Mouse (Mus musculus) hindbrain, embryonic 16.5 days (tissue): Measurements from ENCODE around the gene Arl3. TPM values are rescaled to one million over a fixed set of nuclear protein-coding genes. Genes with fewer than 3 reads are reported as not detected.

ENCODE experiments used
- ATAC-seq: fragments of 200-750 bp; cut with Nextera tagmentation; 2 replicates; pipeline ENCODE4 v1.8.0; 2017; ENCODE audit warnings: moderate TSS enrichment, moderate library complexity
- H3K27ac ChIP-seq: fragments of 300-500 bp; sonication (generic); 2 replicates; pipeline ENCODE4 v1.5.1; 2014; ENCODE audit warnings: low read depth, mild to moderate bottlenecking, control low read depth, low read length, moderate library complexity
- H3K27me3 ChIP-seq: fragments of 300-500 bp; sonication (generic); replicated peaks from 2 replicates; pipeline ENCODE4 v1.6.1; 2014; ENCODE audit warnings: low read length; ENCODE audit not compliant: control insufficient read depth, insufficient read depth
- H3K36me3 ChIP-seq: fragments of 300-500 bp; sonication (generic); 2 replicates; pipeline ENCODE4 v1.6.1; 2014; ENCODE audit warnings: mild to moderate bottlenecking, low read length, moderate library complexity, mixed read lengths; ENCODE audit not compliant: control insufficient read depth, insufficient read depth
- H3K4me1 ChIP-seq: fragments of 300-500 bp; sonication (generic); 2 replicates; pipeline ENCODE4 v1.6.1; 2014; ENCODE audit warnings: low read depth, low read length; ENCODE audit not compliant: control insufficient read depth, insufficient read depth
- H3K4me2 ChIP-seq: fragments of 300-500 bp; sonication (generic); 2 replicates; pipeline ENCODE4 v1.6.1; 2014; ENCODE audit warnings: mild to moderate bottlenecking, low read length, control low read depth, moderate library complexity
- H3K4me3 ChIP-seq: fragments of 300-500 bp; sonication (generic); 2 replicates; pipeline ENCODE4 v1.5.1; 2014; ENCODE audit warnings: mild to moderate bottlenecking, low read length, control low read depth, moderate library complexity
- H3K9ac ChIP-seq: fragments of 300-500 bp; sonication (generic); 2 replicates; pipeline ENCODE4 v1.6.1; 2014; ENCODE audit warnings: low read depth, mild to moderate bottlenecking, control low read depth, low read length, moderate library complexity
- H3K9me3 ChIP-seq: fragments of 300-500 bp; sonication (generic); 2 replicates; pipeline ENCODE4 v1.6.1; 2014; ENCODE audit warnings: mild to moderate bottlenecking, low read length, moderate library complexity; ENCODE audit not compliant: control insufficient read depth
- WGBS: fragments of 180-500 bp; shearing (Covaris S2); extraction: QIAGEN DNeasy Blood & Tissue Kit; methylation state at CpG from one replicate; pipeline ENCODE4 v1.1.7; 2014; 5-methylcytosine and 5-hydroxymethylcytosine counted together
- polyA plus RNA-seq: library from polyadenylated mRNA; unstranded; fragments of >200 nt; fragmentation: Nextera tagmentation; extraction: Ambion mirVana; gene quantifications from 2 replicates; pipeline ENCODE4 v1.2.1, GENCODE M21; 2015

Arl3 gene
- polyA plus RNA-seq, 1 experiment from 2014 or later, result 247 TPM

DNA sequence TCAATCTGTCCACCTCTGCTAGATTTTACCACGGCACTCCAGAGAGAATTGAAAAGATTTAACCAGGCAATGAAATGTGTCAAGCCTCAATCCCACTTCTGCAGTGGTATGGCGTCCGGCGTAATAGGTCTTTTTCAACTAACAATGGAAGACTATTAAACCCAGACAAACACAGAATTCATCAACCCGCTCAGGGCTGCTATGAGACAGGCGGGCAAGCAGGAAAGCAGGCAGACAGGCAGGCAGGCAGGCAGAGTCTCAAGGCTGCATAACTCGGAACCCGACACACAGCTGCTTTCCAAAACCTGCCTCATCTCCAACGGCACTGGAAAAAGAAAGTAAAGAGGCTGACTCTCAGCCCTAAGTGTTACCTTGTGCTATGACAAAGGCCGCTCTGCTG is 24.9 kb downstream of the Arl3 start:
- H3K27me3 ChIP-seq, result no peaks in the 10 kb centered on the region
- peak overlapping the region; percentile 54 for H3K27ac ChIP-seq
- H3K4me3 ChIP-seq, result no peak overlapping the region
- peaks cover 22% of the 10 kb centered on the region for H3K36me3 ChIP-seq
- no peak overlapping the region for H3K4me2 ChIP-seq
- peaks cover under 1% of the 10 kb centered on the region; the same call in 1 of the 2 replicates for H3K4me1 ChIP-seq
- WGBS, result 47% methylated on average over 10 of the region's 10 CpGs
- no peak overlapping the region for H3K9ac ChIP-seq
- ATAC-seq, result no peak; the same call in 1 of the 2 replicates
- H3K9me3 ChIP-seq, result no peaks in the 10 kb centered on the region

DNA sequence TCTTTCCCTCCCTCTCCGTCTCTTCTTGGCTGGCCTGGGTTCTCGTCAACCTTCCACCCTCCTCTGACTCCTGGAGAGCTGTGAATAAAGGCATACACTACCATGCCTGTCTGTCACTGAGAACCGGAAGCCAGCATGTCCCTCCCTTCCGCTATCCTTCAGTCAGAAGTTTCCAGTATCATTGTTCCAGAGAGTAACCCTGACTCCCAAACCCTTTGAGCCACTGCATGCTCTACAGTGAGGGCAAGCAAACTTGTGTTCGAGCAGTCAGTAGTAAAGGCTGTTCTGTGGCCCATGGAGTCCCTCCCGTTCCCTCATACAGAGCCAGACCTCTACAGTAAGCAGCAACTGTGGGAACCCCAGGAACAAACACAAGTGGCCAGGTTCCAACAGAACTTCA is 25.4 kb downstream of the Arl3 start:
- Histone ChIP-seq H3K36me3 (peaks cover 27% of the 10 kb centered on the region), H3K27ac (peak overlapping the region; percentile 54), H3K4me1 (no peaks in the 10 kb centered on the region), H3K9me3 (no peaks in the 10 kb centered on the region), H3K4me2 (no peak overlapping the region), H3K4me3 (no peak overlapping the region), H3K9ac (no peak overlapping the region), H3K27me3 (no peaks in the 10 kb centered on the region)
- ATAC-seq, result no peak
- 63% methylated on average over 6 of the region's 6 CpGs for WGBS

DNA sequence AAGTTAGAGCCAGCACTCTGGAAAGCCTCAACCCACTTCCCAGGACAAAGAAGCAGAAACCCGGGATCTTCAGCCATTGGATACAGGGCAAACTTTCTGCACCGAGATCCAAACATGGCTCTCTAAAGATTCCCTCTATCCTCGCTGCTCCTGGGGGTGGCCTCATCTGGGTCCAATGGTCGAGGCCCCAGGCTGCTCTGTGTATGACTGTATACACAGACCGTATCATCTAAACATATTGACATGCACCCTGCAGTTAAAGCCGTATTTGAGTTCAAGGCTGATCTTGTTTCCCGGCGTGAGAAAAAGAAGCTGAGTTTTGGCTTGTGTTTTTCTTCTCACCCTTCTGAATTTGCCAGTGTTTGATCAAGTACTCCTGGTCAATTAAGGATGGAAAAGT is 30.2 kb downstream of the Arl3 start:
- H3K9me3 ChIP-seq, result no peaks in the 10 kb centered on the region
- H3K27me3 ChIP-seq, result no peaks in the 10 kb centered on the region
- H3K4me1 ChIP-seq, result no peaks in the 10 kb centered on the region
- peaks cover 25% of the 10 kb centered on the region for H3K36me3 ChIP-seq
- no peak overlapping the region for H3K4me2 ChIP-seq
- 77% methylated on average over 8 of the region's 8 CpGs for WGBS
- no peak overlapping the region for H3K27ac ChIP-seq
- no peak for ATAC-seq
- no peak overlapping the region for H3K4me3 ChIP-seq
- H3K9ac ChIP-seq, result no peak overlapping the region

DNA sequence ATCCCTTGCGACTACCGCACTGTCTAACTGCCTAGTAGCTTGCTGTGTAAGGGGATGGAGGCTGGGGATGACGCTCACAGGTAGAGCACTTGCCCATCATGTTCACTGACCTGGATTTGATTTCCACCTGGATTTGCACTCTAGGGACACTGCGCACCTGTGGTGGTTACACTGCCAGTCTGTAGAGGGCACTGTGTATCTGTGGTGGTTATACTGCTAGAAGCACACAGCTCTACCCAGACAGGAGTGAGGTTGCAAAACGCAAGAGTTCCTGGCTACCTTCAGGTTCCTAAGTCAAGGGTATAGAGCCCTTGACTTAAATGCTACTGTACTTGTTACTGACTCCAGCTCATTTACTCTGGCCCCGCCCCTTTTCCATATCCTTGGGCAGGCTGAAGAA is 34.8 kb downstream of the Arl3 start:
- 84% methylated on average over 6 of the region's 6 CpGs for whole genome bisulfite sequencing
- no peak for ATAC-seq
- Histone ChIP-seq H3K36me3 (peaks cover 22% of the 10 kb centered on the region), H3K27me3 (no peaks in the 10 kb centered on the region), H3K9me3 (no peaks in the 10 kb centered on the region), H3K4me3 (no peak overlapping the region), H3K27ac (no peak overlapping the region), H3K4me1 (peaks cover 4% of the 10 kb centered on the region), H3K4me2 (no peak overlapping the region), H3K9ac (no peak overlapping the region)

DNA sequence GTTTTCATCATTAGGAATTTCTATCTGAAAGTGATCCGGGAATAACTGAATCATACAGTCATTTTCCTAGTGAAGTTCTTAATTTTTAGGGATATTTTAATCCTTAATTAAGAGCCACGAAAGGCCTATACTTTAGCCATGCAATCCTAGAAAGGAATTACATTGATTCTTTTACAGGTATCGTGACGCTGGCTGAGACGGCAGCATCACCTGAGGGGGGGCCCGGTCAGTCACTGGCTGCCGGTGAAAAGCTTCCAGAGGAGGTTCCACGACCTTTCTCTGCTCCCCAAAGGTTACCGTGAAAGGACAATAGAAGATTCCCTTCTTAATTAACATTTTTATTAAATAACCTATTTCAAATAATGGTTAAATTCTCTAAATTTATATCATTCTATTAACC is 35.6 kb downstream of the Arl3 start:
- Histone ChIP-seq H3K9me3 (no peaks in the 10 kb centered on the region), H3K27ac (no peak overlapping the region), H3K4me3 (no peak overlapping the region), H3K9ac (no peak overlapping the region), H3K36me3 (peaks cover 14% of the 10 kb centered on the region), H3K27me3 (no peaks in the 10 kb centered on the region), H3K4me1 (peaks cover 13% of the 10 kb centered on the region), H3K4me2 (no peak overlapping the region)
- ATAC-seq, result no peak
- WGBS, result 82% methylated on average over 9 of the region's 9 CpGs

DNA sequence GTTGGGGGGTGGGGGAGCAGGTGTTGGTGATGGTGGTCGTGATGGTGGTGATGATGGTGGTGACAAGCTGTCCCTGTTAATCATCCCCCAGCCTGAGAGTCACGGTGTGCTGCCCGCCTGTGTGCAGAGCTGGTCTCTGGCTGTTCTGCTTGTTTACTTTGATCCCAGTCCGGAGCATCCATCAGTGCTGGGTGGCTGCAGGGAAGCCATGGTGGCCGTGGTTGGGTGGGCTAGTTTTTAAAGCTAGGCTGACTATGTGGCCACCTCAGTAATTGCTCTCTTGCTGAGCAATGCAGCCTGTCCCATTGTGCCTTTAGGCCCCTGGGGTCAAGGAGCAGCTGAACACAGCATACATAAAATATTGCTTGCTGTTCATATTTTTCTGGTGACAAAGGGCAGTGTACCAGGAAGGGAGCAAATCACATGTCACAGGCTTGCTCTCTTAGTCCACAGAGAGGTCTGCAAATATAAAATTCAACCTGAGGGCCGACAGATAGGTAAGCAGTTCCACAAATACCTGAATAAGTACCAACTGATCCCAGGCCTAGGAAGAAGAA is 38.4 kb downstream of the Arl3 start:
- 40% methylated on average over 6 of the region's 6 CpGs for WGBS
- Histone ChIP-seq H3K4me3 (no peak overlapping the region), H3K9ac (no peak overlapping the region), H3K36me3 (no peaks in the 10 kb centered on the region), H3K4me1 (peaks cover 37% of the 10 kb centered on the region), H3K27ac (no peak overlapping the region), H3K9me3 (no peaks in the 10 kb centered on the region), H3K4me2 (no peak overlapping the region), H3K27me3 (no peaks in the 10 kb centered on the region)
- ATAC-seq, result no peak

DNA sequence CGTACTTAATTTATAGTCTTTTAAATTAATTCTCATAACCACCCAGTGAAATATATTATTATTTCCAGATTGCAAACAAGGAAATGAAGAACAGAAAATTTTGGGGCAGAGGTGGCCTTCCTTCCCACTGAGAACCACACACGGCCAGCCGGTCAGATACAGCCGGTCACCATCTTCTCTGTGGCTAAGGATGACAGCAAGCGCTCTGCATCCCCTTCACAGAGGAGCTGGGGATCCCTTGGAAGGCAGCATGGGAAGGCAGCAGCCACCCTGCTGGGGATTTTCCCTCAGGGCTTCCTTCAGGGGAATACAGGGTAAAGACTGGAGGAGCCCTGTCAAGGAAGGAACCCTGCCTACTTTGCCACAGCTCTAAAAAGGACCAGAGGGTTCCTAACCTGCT is 39.5 kb downstream of the Arl3 start:
- H3K9me3 ChIP-seq, result no peaks in the 10 kb centered on the region
- H3K27ac ChIP-seq, result 0 out of 2 replicates have a peak overlapping the region, but pooled peaks have one; percentile 27
- WGBS, result 66% methylated on average over 5 of the region's 5 CpGs
- no peak for ATAC-seq
- H3K27me3 ChIP-seq, result no peaks in the 10 kb centered on the region
- no peak overlapping the region for H3K4me2 ChIP-seq
- H3K36me3 ChIP-seq, result no peaks in the 10 kb centered on the region
- H3K4me3 ChIP-seq, result no peak overlapping the region
- H3K4me1 ChIP-seq, result peaks cover 48% of the 10 kb centered on the region
- H3K9ac ChIP-seq, result no peak overlapping the region

DNA sequence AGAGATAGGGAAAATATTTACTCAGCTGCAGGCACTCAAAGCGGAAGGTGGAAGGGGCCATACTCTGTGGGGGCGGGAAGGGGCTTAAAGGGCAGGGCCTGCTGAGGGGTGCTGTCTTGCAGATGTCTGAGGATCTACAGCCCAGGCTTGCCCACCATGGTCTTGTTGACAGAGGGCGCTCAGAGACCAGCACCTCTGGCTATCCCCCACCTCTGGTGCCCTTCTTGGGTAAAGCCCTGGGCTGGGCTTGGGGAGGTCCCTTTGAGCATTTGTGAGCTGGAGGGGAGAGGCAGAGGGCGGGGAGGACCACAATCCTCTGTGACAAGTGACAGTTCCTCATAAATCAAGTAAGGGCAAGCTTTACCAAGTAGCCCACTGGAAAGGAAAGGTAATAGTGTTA is 39.9 kb downstream of the Arl3 start:
- Histone ChIP-seq H3K27ac (peak overlapping the region; percentile 19; the same call in 1 of the 2 replicates), H3K4me3 (no peak overlapping the region), H3K36me3 (no peaks in the 10 kb centered on the region), H3K4me2 (no peak overlapping the region), H3K9me3 (no peaks in the 10 kb centered on the region), H3K4me1 (peaks cover 53% of the 10 kb centered on the region), H3K27me3 (no peaks in the 10 kb centered on the region), H3K9ac (0 out of 2 replicates have a peak overlapping the region, but pooled peaks have one; percentile 10)
- 55% methylated on average over 4 of the region's 4 CpGs for WGBS
- ATAC-seq, result no peak

DNA sequence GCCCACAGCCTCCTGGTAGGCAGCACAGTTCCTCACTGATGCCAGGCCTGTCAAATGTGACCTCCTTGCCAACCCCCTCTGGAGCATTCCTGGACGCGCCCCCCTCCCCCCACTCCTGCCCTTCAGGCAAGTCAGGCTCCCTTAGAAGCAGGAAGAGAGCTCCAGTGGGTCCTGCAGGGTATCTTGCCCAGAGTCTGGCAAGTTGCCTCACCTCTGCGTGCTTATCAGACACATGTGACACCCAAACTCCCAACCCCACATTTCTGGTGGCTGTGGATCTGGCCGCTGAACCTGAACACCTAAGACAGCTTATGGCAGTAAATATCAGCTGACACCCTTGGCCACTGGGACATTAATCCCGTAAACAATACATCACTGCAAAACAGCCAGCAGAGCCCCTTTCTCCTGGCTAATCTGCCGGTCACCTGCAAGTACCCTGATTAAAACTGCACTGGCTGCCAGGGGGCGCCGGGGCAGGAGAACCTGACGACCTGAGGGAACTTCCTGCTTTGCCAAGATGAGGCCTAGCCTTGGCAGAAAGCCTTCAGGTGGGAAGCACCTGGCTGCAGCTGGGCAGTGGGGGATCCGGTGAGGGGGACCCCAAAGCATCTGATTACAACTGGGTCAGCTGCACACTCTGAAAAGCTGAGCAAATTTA is 40.8 kb downstream of the Arl3 start:
- no peak for ATAC-seq

More for the DNA sequence above, 40.8 kb downstream of the Arl3 start:
- no peaks in the 10 kb centered on the region for H3K36me3 ChIP-seq
- no peaks in the 10 kb centered on the region for H3K27me3 ChIP-seq
- H3K4me3 ChIP-seq, result no peak overlapping the region
- WGBS, result 12% methylated on average over 10 of the region's 10 CpGs
- peak overlapping the region; percentile 36 for H3K9ac ChIP-seq
- H3K4me2 ChIP-seq, result no peak overlapping the region
- H3K4me1 ChIP-seq, result peaks cover 59% of the 10 kb centered on the region
- H3K9me3 ChIP-seq, result no peaks in the 10 kb centered on the region
- H3K27ac ChIP-seq, result peak overlapping the region; percentile 57
